In genomic region chr3:18989577-18990240, GRCm38 (mm10) we compare ENCODE assay signal across 7 mouse cellular contexts.
DNase-seq lines count a peak whose midpoint lies in the region; ATAC-seq lines count a peak whose summit lies in the region.

No protein-coding gene starts in this region.

- DNase-seq in left cerebral cortex, postnatal 4 days = peak; percentile 99
- DNase-seq in left cerebral cortex, adult 9 months (ENCODE audit: low spot score in 2 of 2) = no peak
- peak; percentile 99 for DNase-seq in cerebellum, postnatal 10 days
- DNase-seq in gastrocnemius, postnatal 36 days = peak; percentile 9 to 28
- peak; percentile 14 to 38 for DNase-seq in layer of hippocampus, postnatal 36 days
- DNase-seq in thymus, postnatal 36 days = no peak

- no peak for ATAC-seq in CD4-positive, CD25-positive, alpha-beta regulatory T cell, adult 4 months

- intact Hi-C loops in left cerebral cortex, postnatal 4 days (cut with DNase I) = no loop called here
- intact Hi-C loops in gastrocnemius, postnatal 36 days (cut with DNase I) = no loop called here

Comparison
In these comparisons a context has a peak if more than half of its experiments do, and no peak if none do; other contexts are left out.
1. DNase-seq: peak in left cerebral cortex, postnatal 4 days (single experiment), cerebellum, postnatal 10 days (2 of 2), gastrocnemius, postnatal 36 days (2 of 2) and layer of hippocampus, postnatal 36 days (2 of 2); none in left cerebral cortex, adult 9 months (0 of 2) and thymus, postnatal 36 days (0 of 2).